Mouse (Mus musculus) right cerebral cortex, postnatal 36 days (tissue): ENCODE measurements at regions not wholly inside any gene's neighbourhood (a gene's known extent, or its start where the extent isn't known, plus 50 kb on each side); places are given as distances from the start of the nearest gene placed in this dataset.

Source experiments
- DNase-seq, 2 experiments: peaks; one replicate each; pipeline ENCODE4 v3.0.0; 2022; ENCODE audit warnings: low spot score in 2 of 2, mixed read lengths in 1 of 2

DNA sequence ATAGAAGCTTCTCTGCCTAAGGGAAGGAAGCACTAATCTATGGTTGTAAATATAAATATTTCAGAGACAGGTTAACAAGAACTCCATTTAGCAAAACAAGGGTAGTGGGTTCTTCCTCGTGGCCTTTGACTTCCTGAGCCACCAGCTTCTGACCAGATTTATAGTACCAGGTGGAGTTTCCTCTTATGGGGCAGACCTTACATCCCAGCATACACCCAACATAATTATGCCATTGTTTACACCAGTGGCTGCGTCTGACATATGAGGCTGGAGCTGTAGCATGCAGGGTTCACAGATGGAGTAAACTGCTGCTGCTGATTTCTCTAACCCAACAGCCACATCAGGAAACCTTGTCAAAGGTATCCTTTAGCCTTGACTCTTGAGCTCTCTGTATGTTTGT lies 75.5 kb downstream of the Trib2 start:
- no peak for DNase-seq

DNA sequence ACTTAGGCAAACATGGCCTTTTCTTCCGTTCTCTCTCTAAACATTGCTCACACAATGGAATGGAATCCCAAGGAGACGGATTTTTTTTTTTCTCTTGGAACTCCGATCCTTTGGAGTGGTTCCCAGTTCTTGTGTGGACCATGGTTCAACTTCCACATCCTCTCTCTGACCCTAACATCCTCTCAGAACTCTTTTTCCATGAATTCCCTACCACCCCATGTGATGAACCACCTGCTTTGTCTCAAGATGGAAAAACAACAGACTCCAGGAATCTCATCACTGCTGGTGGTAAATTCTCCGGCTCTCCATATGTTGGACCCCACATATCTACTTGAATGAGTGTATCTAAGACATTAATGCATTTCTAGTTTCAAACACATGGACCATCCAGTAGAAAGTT lies 77.7 kb downstream of the Trib2 start:
- DNase-seq = no peak

DNA sequence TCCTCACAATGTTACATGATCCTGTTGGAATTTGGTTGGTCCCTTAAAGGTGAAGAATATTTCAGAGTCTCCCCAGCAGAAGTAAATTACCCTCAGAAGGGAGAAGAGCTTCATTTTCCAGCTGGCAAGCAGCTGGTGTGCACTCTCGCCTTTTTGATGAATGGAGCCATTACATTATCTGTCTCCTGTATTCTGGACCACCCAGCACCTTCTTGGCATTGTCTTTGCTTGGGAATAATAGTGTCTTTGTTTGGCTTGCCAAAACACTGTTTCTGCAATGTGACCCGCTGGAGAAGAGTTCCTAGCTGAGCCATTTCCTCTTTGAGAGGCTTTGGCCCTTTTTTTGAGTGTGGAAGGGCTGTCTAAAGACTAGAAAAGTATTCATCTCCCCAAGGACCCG lies 85.5 kb downstream of the Trib2 start:
- no peak for DNase-seq

DNA sequence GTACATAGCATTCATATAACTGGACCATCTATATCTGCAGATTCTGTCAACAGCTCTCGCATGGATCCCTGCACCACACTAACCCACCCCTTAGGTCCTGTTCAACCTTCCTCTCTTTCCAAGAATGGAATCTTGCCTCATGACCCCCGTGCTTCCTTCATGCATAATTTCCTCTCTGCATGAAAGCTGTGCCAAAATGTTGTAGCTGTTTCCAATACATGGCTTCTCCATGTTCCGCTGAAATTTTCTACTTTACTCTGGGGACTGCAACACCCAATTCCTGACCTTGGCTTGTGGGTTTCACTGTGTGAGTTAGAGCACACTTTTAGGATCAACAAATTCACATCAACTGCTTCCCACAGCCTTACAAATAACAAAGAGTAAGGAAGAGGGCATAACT lies 87.0 kb downstream of the Trib2 start:
- DNase-seq = no peak

DNA sequence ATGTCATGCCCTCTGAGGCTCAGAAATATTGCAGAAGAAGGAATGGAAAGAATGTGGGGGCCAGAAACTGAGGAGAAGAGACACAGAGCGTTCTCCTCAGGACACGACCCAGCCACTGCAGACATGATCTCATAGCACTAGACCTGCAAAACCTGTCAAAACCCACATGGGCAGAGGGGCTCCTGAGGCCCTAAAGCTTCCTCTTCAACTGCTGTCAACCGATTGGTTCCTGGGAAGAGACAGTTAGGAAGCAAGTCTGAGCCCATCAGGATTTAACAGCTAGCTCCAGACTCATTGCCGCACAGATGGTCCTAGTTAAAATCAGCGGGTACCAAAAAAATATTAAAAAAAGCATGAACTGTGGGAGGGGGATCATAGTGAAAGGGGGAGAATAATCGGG lies 93.2 kb downstream of the Trib2 start:
- DNase-seq = no peak

DNA sequence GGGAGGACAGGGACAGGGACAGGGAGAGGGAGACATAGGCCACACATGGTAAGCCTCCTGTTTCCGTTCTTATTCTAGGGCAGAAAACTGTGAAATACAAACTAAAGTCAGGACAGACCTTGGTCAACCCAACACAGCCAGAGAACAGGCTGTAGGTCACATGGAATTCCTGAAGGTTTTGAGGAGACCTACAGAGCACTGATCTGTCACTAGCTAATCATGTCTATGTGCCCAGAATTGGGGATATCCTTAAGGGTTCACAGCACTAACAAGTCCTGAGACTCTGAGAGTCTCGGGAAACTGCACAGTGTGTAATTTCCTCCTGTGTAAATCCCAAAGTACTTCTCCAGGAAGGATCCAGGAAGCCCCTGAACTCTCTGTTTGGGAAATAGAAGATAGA lies 94.6 kb downstream of the Trib2 start:
- no peak for DNase-seq

DNA sequence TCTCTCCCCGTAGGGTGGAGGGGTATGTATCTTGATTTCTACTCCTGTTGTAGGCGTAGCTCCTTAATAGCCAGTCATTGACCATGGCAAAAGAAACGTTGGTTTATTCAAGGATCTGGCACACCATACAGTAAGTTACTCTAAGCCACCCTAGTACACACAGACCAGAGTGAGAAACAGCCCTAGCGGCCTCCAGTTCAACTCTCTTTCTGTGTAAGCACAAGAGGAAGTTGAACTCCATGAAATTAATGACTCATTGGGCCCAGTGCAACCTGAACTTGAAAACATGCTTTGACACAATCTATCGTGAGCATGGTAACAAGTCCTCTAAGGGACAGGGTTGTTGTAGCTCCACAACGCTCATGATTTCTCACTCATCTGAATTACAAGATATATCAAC lies 96.6 kb downstream of the Trib2 start:
- DNase-seq = no peak

DNA sequence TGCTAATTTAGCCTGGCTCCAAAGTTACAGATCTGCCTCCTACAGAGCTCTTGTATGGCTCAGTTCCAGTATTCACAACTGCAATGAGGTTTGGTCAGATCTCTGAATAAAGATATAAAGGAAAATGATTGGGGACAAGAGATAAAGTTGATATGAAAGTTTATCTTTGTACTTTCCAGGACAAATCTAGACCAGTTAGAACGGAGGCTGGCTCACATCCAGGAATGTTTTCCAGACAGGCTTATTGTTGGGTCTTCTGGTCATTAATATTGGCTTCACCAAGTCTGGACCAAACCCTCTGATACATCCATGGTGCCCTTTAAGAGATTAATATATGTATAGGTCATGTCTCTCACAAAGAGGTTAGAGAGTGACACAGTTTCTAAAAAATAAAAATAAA lies 97.9 kb downstream of the Trib2 start:
- no peak for DNase-seq

DNA sequence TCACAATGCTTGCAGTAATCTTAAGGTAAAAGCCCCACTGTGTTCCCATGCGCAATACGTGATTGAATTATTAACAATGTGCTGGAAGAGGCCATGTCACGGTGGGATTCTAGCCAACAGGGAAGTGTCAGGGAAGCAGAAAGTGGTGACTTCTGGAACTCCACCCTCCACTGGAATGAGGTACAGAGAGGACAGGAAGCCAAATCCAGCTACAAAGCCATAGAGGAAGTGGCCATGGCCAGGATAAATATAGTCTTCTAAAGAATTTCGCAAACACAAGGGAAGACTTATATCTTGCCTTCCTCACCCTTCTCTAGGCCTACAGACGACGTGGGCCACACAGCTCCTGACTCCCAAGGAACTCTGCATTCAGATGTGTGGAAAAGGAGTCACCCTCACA lies 98.7 kb downstream of the Trib2 start:
- no peak for DNase-seq

DNA sequence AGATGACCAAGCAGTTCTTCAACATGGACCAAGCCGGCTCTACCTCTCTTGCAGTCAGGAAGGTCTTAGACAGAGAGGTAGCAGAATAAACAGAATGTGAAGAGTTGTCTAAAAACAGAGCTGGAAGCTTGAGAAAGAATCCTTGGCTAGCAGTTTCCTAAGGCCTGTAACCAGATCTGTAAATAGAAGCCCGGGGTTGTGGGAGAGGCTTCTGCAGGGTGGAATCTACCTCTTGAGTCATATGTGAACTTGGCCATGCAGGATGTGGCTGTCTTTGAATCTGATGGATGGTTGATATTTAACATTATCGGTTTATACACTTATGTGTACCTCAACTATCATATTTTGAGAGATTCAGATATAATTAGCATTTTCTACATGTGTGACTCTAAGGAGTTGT lies 99.4 kb downstream of the Trib2 start:
- no peak for DNase-seq

DNA sequence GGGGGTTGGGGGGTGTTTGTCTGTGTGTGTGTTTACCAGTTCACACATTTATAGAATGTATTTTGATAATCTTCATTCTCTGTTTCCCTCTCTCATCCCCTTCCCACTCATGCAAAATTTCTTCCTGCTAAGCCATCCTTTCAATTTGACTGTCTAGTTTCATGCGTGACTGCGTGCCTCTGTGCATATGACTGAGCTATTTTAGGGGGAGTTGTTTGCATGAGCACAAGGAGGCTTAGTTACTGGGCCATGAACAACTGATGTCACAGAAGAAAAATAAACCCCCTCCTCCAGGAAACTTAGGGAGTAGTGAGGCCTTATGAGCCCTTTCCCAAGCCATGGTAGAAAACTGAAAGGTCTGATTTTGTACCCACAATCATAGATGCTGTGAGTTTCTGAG lies 103.1 kb downstream of the Trib2 start:
- no peak for DNase-seq

DNA sequence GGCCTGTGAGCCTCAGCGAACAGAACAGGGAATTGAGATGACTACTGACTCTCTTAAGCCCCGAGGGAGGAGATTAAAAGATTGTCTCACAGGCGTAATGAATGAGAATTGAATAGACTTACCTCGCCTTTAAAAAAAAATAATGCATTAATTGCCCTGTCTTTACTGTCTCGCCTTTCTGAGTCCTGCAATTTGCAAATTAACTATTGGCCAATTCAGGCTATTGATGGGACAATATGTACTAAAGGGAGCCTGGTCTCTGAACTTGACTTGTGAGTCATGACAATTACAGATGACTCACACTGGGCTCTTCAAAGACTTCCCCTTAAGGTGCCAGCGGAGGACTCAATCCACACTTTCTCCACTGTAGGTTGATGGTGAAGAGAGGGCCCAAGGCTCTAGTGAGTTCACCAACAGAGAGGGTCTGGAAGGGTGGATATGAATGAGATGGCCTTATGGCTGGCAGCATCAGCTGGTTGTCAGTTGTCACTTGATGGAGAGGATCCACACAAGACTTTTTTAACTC lies 109.1 kb downstream of the Trib2 start:
- DNase-seq = no peak

DNA sequence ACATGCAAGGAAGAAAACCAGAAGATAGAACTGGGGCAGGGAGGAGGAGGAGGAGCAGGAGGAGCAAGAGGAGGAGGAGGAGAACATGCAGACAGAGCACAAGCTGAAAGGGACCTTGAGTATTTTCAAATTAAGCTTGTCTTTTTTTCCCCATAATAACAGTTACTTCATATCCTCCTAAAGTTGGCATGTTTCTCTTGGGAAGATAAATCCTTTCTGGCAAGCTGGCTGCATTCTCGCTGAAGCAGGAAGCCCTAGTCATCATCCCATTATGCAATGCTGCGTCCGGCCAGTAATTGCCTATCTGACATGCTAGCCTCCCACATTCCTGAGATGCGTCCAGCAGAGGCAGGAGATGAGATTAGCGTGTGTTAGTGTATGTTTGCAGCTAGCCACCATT lies 112.3 kb downstream of the Trib2 start:
- peak; percentile 9 to 36 for DNase-seq

DNA sequence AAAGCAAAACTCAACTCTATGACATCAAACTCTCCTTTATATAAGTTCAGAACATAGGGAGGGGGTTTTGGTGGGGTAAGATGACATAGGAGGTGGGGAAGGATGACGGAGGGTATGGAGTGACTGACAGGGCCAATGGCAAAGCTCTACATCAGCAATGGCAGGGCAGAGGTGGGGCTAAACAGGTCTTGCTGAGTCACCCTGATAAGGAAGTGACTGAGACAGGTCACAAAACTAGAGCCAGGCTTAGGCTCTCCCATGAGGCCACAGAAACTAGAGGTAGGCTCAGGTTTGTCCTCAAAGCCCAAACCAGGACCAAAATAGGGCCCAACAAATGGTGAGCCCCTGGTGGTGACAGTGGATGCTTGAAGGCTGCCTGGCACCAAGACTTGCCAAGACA lies 114.6 kb downstream of the Trib2 start:
- no peak for DNase-seq

DNA sequence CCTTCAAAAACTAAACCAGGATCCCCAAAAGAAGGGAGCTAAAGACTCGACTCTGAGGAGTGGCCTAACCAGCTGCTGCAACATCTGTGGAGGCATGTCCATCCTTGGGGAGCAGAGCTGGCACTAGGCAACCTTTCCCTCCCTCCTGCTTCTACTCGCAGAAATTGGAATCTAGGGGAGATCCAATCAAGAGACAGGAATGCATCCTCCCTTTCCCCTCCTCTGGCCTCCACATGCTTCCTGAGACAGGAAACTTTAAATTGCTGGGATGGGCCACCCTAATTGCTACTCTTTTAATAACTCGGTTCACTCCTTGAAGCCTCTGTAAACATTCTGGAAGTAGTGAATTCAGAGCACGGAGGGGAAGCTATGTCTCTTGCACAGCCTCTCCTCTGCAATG lies 117.9 kb downstream of the Trib2 start:
- no peak for DNase-seq

DNA sequence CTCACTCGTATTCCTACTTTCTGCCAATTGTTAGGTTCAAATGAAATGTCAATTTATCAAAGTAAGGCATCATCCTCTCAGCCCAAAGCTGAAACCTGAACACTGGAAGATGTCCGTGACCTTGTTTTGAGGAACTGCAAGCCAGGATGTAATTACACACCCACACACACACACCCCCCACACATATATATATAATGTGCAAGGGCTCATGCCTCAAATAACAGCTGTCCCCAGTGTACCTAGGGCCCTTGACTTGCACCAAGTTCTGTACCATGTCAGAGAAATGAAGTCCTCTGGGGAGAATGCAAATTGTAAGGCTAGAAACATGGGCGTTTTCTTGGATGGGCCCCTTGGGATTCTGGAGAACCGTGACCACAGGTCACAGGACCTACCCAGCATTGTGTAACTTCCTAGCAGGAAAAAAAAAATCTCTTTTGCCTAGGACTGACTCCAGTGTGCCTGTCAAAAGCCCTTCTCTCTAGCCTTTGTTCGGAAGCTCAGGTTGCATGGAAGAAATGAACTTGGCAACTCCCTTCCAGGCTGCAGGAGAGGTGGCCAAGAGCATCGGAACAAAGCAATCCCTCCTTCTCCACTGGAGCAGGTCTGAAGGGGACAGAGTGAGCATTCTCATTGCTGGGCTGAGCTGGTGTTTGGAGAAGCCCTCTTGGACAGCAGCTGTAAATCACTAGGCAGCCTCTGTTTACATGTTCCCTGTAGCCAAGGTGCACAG lies 118.5 kb downstream of the Trib2 start:
- no peak for DNase-seq

DNA sequence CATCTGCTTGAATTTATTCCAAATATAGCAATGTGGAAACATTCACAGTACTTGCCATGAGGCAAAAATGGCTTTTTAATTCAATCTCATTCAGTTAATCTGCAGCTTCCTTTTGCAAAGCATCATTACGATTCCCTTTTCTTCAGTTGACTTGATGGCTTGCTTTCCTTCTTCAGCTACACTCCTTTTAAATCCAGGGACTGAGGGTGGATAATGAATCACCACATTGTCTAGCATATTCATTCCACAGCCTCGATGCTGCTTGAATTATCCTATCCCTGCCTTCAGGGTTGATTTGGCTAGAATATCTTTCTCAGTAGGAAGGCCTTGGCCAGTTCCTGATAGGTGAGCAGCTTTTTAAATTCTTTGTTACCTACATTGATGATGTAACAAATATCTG lies 128.4 kb downstream of the Trib2 start:
- no peak for DNase-seq

DNA sequence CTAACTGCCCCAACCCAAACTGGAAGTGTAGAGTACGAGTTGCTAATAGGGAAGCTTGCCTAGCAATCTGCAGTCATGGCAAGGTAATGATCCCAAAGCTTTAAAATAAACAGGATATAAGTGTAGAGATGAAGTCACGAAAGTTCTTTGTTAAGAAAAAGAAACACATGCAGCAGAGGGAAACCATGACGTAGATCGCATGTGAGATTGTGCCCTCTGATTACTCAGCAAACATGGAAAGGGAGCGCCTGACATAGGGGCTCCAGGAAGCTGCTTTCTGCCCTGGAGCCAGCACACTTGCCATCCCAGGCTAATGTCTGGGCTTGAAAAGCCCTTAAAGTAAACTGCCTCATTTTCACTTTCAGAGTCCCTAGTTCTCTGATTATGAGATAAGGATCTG lies 132.4 kb downstream of the Trib2 start:
- DNase-seq = no peak

DNA sequence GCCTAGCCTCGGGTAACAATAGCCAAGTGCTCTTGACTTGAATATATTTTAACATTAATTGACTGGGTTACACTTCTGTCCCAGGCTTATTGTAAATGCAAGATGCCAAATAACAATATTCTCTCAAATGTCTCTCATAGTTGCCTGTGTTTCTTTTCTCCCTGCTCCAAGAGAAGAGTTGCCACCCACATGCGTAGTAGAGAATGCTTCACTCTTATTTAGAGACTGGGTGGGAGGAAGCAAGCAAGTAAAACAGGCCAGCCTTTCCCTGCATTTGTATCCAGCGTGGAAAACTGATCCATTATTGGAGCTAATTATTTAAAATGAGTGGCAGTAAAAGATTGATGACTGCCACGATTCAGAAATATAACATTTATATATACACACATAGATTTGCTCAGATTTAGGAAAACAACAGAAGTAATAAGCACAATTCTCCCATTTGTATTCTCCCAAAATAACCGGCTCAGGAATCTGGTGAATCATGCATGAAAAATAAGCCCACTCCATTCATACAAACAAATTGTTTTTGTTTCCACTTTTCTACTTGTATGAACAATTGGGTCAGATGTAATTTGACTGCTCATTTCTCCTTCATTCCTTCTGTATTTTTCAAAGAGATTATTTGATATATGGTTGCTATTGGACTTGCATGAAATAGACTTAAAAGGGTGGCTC lies 134.9 kb downstream of the Trib2 start:
- peak; percentile 5 to 8 for DNase-seq

DNA sequence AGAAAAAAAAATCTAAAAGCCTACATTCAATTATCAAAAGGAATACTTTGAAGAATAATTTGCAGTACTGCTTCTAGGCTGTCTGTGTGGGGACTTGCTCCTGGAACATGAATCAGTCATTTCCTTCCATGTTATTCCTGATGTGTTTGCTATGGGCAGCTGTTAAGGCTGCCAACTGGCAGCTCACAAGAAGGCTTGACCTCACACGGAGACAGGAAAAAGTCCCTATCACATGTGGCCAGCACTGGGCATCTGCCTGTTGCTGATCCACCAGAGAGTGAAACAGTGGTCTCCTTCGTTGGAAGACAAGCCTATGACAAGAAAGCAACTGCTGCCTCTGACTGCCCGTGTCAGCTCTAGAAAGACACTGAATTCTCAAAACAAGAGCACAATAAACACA lies 140.6 kb downstream of the Trib2 start:
- no peak for DNase-seq

DNA sequence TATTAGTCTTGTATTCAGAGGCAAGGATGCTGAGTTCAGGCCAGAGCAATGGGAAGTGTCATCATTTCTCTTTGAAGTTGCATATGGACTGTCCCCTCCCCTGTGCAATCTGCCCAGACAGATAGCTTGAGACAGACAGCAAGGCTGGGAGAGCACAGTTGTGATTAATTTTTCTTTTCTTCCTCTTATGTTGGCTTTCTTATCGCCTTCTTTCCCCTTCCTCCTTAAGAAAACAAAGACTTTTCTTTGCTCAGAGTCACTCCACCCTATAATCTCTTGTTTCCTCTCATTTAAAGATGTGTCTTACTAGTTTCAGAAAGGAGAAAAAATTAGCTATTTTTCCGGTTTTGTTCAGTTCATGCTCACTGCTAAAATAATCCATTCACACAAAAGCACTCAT lies 157.0 kb downstream of the Trib2 start:
- DNase-seq = no peak

DNA sequence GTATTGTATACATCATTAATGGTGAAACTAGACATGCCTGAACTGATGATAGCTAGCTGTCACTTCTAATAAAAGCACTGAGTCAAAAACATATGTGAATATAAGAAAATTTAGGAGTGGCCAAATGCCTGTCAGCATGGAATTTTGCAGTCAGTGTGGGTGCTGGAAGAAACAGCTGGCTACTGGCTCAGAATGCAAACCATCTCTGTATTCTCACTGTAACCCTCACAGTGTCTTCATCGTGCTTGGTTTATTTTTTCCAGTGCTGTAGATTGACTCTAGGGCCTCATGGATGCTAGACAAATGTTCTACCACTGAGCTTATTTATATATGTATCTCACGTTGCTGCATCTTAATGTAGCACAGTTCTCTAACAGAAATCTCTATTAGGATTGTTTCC lies 157.4 kb downstream of the Trib2 start:
- no peak for DNase-seq

DNA sequence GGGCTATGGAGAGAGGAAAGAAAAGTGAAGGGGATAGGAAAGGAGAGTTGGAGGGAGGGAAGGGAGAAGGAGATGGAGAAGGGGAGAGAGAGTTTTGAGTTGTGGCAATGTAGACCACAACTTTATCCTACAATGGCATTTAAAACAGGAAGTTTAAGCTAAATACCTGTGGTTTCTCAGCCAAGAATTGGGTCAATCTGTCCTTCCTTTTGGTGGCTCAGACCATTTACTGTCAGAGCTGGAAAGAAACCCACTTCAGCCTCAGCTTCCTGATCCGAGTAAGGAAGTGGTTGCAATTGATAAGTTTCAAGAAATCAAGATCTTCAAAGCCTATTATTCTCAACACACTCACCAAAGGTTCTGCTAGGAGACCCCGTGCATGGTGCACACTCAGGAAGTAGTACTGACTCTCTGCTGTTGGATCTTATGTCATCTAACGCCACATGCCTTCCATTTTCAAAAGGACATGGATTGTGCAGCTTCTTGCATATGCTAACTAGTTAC lies 158.9 kb downstream of the Trib2 start:
- DNase-seq = no peak
